Mouse (Mus musculus): ENCODE data around the gene Numa1. TPM values are rescaled to one million over a fixed set of nuclear protein-coding genes. Genes with fewer than 3 reads are reported as not detected.
"Not testable (repeated sequence)": the region's sequence is repeated elsewhere in the genome, so short reads cannot be mapped to it uniquely, and the experiment has no call there.

The Numa1 gene
- polyA plus RNA-seq, 1 experiment from 2014 or later: 79.0 TPM

- no peak for DNase-seq (ENCODE audit: low spot score)
- Histone ChIP-seq H3K9me3 (no peaks in the 10 kb centered on the region), H3K4me1 (replicated peaks) (no peaks in the 10 kb centered on the region), H3K27me3 (ENCODE audit: insufficient read depth, poor library complexity, severe bottlenecking) (no peaks in the 10 kb centered on the region), H3K4me3 (no peak overlapping the region), H3K27ac (no peak overlapping the region), H3K36me3 (peaks cover 100% of the 10 kb centered on the region)
- WGBS: 87% methylated on average over 1 of the region's 1 CpGs
Observed at GRCm38 (mm10) chr7:102034904-102035303, 101.0 kb downstream of the Numa1 start.

DNA sequence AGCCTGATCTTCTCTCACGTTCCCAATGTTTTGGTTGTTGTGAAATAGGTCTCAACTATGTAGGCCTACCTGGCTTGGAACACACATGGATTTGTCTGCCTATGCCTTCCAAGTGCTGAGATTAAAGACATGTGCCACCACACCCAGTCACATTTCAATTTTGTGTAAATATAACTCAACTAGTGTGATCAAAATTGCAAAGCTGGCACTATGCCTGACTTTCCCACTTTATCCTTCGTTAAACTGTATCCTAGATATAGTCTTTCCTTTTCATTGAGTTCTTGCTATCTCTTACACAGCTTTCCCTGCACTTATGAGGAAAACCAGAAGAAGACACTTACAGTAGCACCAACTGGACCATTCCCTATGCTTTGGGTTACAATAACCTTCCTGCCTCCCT lies 101.6 kb downstream of the Numa1 start:
- Histone ChIP-seq H3K27me3 (ENCODE audit: insufficient read depth, poor library complexity, severe bottlenecking) (no peaks in the 10 kb centered on the region), H3K9me3 (no peaks in the 10 kb centered on the region)
- 99% methylated on average over 2 of the region's 2 CpGs for WGBS

DNA sequence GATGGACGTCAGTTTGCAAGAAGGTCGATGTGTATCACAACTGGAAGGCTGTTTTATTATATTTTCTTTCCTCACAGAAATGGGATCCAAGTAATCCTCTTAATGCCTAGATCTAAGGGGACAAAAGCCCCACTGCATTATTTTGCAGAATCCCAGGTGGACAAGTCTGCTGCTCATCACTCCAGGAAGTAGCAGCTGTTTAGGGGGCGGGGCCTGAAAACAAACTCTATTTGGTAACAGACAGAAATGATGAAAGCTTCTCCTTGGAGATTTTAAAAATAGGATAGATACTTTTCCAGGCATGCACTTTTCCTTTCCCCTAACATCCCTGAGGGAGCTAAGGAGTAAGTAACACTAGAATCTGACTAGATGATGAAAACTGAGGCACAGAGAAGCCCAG lies 103.4 kb downstream of the Numa1 start:
- H3K4me1 ChIP-seq (replicated peaks): no peaks in the 10 kb centered on the region
- H3K36me3 ChIP-seq: peaks cover 97% of the 10 kb centered on the region
- H3K27ac ChIP-seq: no peak overlapping the region
- DNase-seq (ENCODE audit: low spot score): no peak
- no peaks in the 10 kb centered on the region for H3K27me3 ChIP-seq (ENCODE audit: insufficient read depth, poor library complexity, severe bottlenecking)
- WGBS: 93% methylated on average over 3 of the region's 3 CpGs
- H3K4me3 ChIP-seq: no peak overlapping the region
- no peaks in the 10 kb centered on the region for H3K9me3 ChIP-seq

More for the DNA sequence above, 101.6 kb downstream of the Numa1 start:
- Histone ChIP-seq H3K4me3 (no peak overlapping the region), H3K36me3 (peaks cover 100% of the 10 kb centered on the region), H3K4me1 (replicated peaks) (no peaks in the 10 kb centered on the region), H3K27ac (no peak overlapping the region)
- no peak for DNase-seq (ENCODE audit: low spot score)

GRCm38 (mm10) chr7:102042314-102042713 lies 108.4 kb downstream of the Numa1 start:
- Histone ChIP-seq H3K4me1 (replicated peaks) (no peaks in the 10 kb centered on the region), H3K9me3 (no peaks in the 10 kb centered on the region), H3K36me3 (peaks cover 63% of the 10 kb centered on the region), H3K4me3 (no peak overlapping the region), H3K27me3 (ENCODE audit: insufficient read depth, poor library complexity, severe bottlenecking) (no peaks in the 10 kb centered on the region), H3K27ac (no peak overlapping the region)
- 97% methylated on average over 2 of the region's 2 CpGs for WGBS
- no peak for DNase-seq (ENCODE audit: low spot score)

- not testable (repeated sequence) for H3K27me3 ChIP-seq (ENCODE audit: insufficient read depth, poor library complexity, severe bottlenecking); H3K27ac ChIP-seq; H3K4me1 ChIP-seq (replicated peaks); H3K9me3 ChIP-seq; H3K4me3 ChIP-seq; DNase-seq (ENCODE audit: low spot score)
- H3K36me3 ChIP-seq: peaks cover 46% of the 10 kb centered on the region
Observed at GRCm38 (mm10) chr7:102048524-102048923, 114.6 kb downstream of the Numa1 start.

DNA sequence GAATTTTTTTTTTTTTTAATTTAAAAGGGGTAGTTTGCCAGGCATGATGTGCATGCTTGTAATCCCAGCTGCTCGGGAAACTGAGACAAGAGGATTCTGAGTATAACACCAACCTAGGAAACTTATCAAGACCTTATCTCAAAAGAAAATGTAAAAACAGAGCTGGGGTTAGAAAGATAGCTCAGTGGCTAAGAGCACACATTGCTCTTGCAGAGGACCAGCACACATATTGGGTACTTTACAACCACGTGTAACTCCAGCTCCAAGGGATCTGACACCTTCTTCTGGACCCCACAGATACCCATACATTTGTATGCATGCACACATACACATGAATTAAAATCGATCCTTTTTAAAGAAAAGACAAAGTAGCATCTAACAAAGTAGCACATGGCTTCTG lies 127.4 kb downstream of the Numa1 start:
- H3K4me1 ChIP-seq (replicated peaks): peaks cover 15% of the 10 kb centered on the region
- WGBS: 88% methylated on average over 3 of the region's 3 CpGs
- DNase-seq (ENCODE audit: low spot score): no peak
- H3K4me3 ChIP-seq: no peak overlapping the region
- H3K36me3 ChIP-seq: peaks cover 53% of the 10 kb centered on the region
- no peaks in the 10 kb centered on the region for H3K9me3 ChIP-seq
- no peaks in the 10 kb centered on the region for H3K27me3 ChIP-seq (ENCODE audit: insufficient read depth, poor library complexity, severe bottlenecking)
- no peak overlapping the region for H3K27ac ChIP-seq

DNA sequence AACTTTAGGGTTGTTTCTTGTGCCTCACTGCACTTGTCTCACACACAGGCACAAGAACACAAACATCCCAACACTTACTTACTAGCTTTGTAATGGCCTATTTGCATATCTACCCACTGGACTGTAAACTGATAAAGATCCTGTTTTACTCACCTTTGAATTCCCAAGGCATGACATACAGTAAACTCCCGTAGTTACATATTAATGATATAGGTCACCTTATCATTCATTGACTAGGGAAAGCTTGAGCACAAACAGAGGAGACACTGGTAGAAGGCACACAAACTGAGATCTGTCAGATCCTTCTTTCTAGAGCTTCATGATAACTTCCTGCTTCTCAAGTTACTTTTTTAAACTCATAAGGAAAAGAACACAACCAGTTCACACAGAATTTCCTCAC lies 128.3 kb downstream of the Numa1 start:
- 94% methylated on average over 1 of the region's 1 CpGs for WGBS
- DNase-seq (ENCODE audit: low spot score): no peak
- H3K36me3 ChIP-seq: peaks cover 46% of the 10 kb centered on the region

DNA sequence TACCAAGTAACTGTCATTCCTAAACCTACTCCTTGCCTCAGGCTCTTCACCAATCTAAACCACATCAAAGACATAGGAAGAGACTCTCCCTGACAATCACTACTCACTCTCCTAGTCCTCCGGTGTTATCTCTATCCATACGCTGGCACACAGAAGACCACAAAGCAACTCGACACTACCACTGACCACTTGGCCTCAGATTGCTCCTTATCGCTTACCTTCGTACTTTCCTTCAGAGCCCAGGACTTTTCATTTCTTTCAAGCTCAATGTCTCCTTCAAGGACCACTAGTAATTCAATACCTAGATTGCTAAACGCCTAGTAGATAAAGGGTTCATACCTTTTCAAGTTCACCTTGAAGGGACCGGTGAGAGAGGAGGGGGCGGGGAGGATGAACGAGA lies 130.0 kb downstream of the Numa1 start:
- Histone ChIP-seq H3K4me3 (peak overlapping the region; percentile 70), H3K4me1 (replicated peaks) (peaks cover 18% of the 10 kb centered on the region), H3K9me3 (no peaks in the 10 kb centered on the region), H3K27ac (no peak overlapping the region), H3K36me3 (peaks cover 44% of the 10 kb centered on the region), H3K27me3 (ENCODE audit: insufficient read depth, poor library complexity, severe bottlenecking) (no peaks in the 10 kb centered on the region)
- 90% methylated on average over 9 of the region's 9 CpGs for WGBS
- no peak for DNase-seq (ENCODE audit: low spot score)

More for the DNA sequence above, 128.3 kb downstream of the Numa1 start:
- no peaks in the 10 kb centered on the region for H3K27me3 ChIP-seq (ENCODE audit: insufficient read depth, poor library complexity, severe bottlenecking)
- H3K27ac ChIP-seq: no peak overlapping the region
- no peak overlapping the region for H3K4me3 ChIP-seq
- no peaks in the 10 kb centered on the region for H3K9me3 ChIP-seq
- H3K4me1 ChIP-seq (replicated peaks): peaks cover 18% of the 10 kb centered on the region

Other genes starting within 250 kb of the Numa1 start
- 2.2 and 4.7 TPM in 2 replicates for gene Phox2a, start 115.8 kb upstream of the Numa1 start, polyA plus RNA-seq (2016; fragmentation: Nextera tagmentation; extraction: Ambion mirVana)
- gene Inppl1, start 95.9 kb upstream of the Numa1 start, polyA plus RNA-seq (2016; fragmentation: Nextera tagmentation; extraction: Ambion mirVana): 37.6 and 37.8 TPM in 2 replicates
- 0.76 TPM in 1 of 2 replicates, not detected in the other for gene Folr2, start 76.9 kb upstream of the Numa1 start, polyA plus RNA-seq (2016; fragmentation: Nextera tagmentation; extraction: Ambion mirVana)
- 91.2 and 103 TPM in 2 replicates for gene Anapc15, start 70.4 kb upstream of the Numa1 start, polyA plus RNA-seq (2016; fragmentation: Nextera tagmentation; extraction: Ambion mirVana)
- 10.8 and 17.1 TPM in 2 replicates for gene Folr1, start 63.3 kb upstream of the Numa1 start, polyA plus RNA-seq (2016; fragmentation: Nextera tagmentation; extraction: Ambion mirVana)
- gene Lamtor1, start 28.2 kb upstream of the Numa1 start, polyA plus RNA-seq (2016; fragmentation: Nextera tagmentation; extraction: Ambion mirVana): 165 and 173 TPM in 2 replicates
- gene Tomt, start 27.8 kb upstream of the Numa1 start, polyA plus RNA-seq (2016; fragmentation: Nextera tagmentation; extraction: Ambion mirVana): 0.31 and 0.75 TPM in 2 replicates
- gene Lrrc51, start 216 bp upstream of the Numa1 start, polyA plus RNA-seq (2016; fragmentation: Nextera tagmentation; extraction: Ambion mirVana): 9.6 and 13.8 TPM in 2 replicates
- gene Il18bp, start 84.6 kb downstream of the Numa1 start, polyA plus RNA-seq (2016; fragmentation: Nextera tagmentation; extraction: Ambion mirVana): 2.4 and 3.8 TPM in 2 replicates
- 30.3 and 32.3 TPM in 2 replicates for gene Rnf121, start 131.4 kb downstream of the Numa1 start, polyA plus RNA-seq (2016; fragmentation: Nextera tagmentation; extraction: Ambion mirVana)
- gene Xndc1, start 131.4 kb downstream of the Numa1 start, polyA plus RNA-seq (2016; fragmentation: Nextera tagmentation; extraction: Ambion mirVana): 37.4 and 42.3 TPM in 2 replicates
- gene Xntrpc, start 131.6 kb downstream of the Numa1 start, polyA plus RNA-seq (2016; fragmentation: Nextera tagmentation; extraction: Ambion mirVana): 2.0 and 2.2 TPM in 2 replicates
- gene Trpc2, start 149.0 kb downstream of the Numa1 start, polyA plus RNA-seq (2016; fragmentation: Nextera tagmentation; extraction: Ambion mirVana): not detected in 2 replicates
- 0.78 and 1.7 TPM in 2 replicates for gene Art1, start 167.6 kb downstream of the Numa1 start, polyA plus RNA-seq (2016; fragmentation: Nextera tagmentation; extraction: Ambion mirVana)
- gene Art5, start 175.4 kb downstream of the Numa1 start, polyA plus RNA-seq (2016; fragmentation: Nextera tagmentation; extraction: Ambion mirVana): 2.7 and 5.7 TPM in 2 replicates
- not detected in 2 replicates for gene Chrna10, start 182.7 kb downstream of the Numa1 start, polyA plus RNA-seq (2016; fragmentation: Nextera tagmentation; extraction: Ambion mirVana)